Mouse (Mus musculus) thymus, postnatal 0 days (tissue): Measurements from ENCODE around the gene Poc1a. TPM values are rescaled to one million over a fixed set of nuclear protein-coding genes. Genes with fewer than 3 reads are reported as not detected.

Source experiments
- DNase-seq: peaks from one replicate; pipeline ENCODE4 v3.0.0-alpha.2; 2015; ENCODE audit warnings: low spot score
- polyA plus RNA-seq: library from polyadenylated mRNA; unstranded; fragments of >200 nt; fragmentation: Nextera tagmentation; extraction: Ambion mirVana; gene quantifications from 2 replicates; pipeline ENCODE4 v1.2.1, GENCODE M21; 2015

Gene Poc1a
- polyA plus RNA-seq, 1 experiment from 2014 or later: 37.2 TPM

- no peak for DNase-seq
Measured at GRCm38 (mm10) chr9:106263381-106263924, 17.4 kb upstream of the Poc1a start.

GRCm38 (mm10) chr9:106265358-106266075 lies 15.3 kb upstream of the Poc1a start:
- DNase-seq: no peak

- no peak for DNase-seq
Measured at GRCm38 (mm10) chr9:106266936-106267657, 13.8 kb upstream of the Poc1a start.

GRCm38 (mm10) chr9:106268421-106268820 lies 12.4 kb upstream of the Poc1a start:
- no peak for DNase-seq

- no peak for DNase-seq
Measured at GRCm38 (mm10) chr9:106269076-106269788, 11.6 kb upstream of the Poc1a start.

GRCm38 (mm10) chr9:106269879-106270278 lies 11.0 kb upstream of the Poc1a start:
- no peak for DNase-seq

- DNase-seq: no peak
Measured at GRCm38 (mm10) chr9:106270656-106271055, 10.2 kb upstream of the Poc1a start.

- DNase-seq: no peak
Measured at GRCm38 (mm10) chr9:106272288-106272687, 8.6 kb upstream of the Poc1a start.

GRCm38 (mm10) chr9:106273276-106273675 lies 7.6 kb upstream of the Poc1a start:
- no peak for DNase-seq

- DNase-seq: no peak
Measured at GRCm38 (mm10) chr9:106273791-106274190, 7.1 kb upstream of the Poc1a start.

GRCm38 (mm10) chr9:106274652-106275180 lies 6.1 kb upstream of the Poc1a start:
- no peak for DNase-seq

GRCm38 (mm10) chr9:106275806-106276205 lies 5.1 kb upstream of the Poc1a start:
- no peak for DNase-seq

- DNase-seq: peak; percentile 49
Measured at GRCm38 (mm10) chr9:106280386-106280785, 475 bp upstream of the Poc1a start.

- DNase-seq: no peak
Measured at GRCm38 (mm10) chr9:106282024-106282423, 1.2 kb downstream of the Poc1a start.

GRCm38 (mm10) chr9:106287165-106287564 lies 6.3 kb downstream of the Poc1a start:
- DNase-seq: no peak

- DNase-seq: peak; percentile 68
Measured at GRCm38 (mm10) chr9:106288864-106289263, 8.0 kb downstream of the Poc1a start.

- no peak for DNase-seq
Measured at GRCm38 (mm10) chr9:106289841-106290240, 9.0 kb downstream of the Poc1a start.

- no peak for DNase-seq
Measured at GRCm38 (mm10) chr9:106290636-106291122, 9.8 kb downstream of the Poc1a start.

- no peak for DNase-seq
Measured at GRCm38 (mm10) chr9:106293569-106294156, 12.8 kb downstream of the Poc1a start.

- no peak for DNase-seq
Measured at GRCm38 (mm10) chr9:106296637-106297174, 15.8 kb downstream of the Poc1a start.
